Mouse (Mus musculus) T-helper 2 cell (primary cell): ENCODE results near the gene Mief1.

Source experiments
- in situ Hi-C: fragments of 300-600 bp; cut with MboI, MseI; formaldehyde crosslinking; loops from one replicate; pipeline ENCODE4 v1.15.1; 2025; ENCODE audit warnings: high pct_unique_total_duplicates

Mief1 gene

DNA sequence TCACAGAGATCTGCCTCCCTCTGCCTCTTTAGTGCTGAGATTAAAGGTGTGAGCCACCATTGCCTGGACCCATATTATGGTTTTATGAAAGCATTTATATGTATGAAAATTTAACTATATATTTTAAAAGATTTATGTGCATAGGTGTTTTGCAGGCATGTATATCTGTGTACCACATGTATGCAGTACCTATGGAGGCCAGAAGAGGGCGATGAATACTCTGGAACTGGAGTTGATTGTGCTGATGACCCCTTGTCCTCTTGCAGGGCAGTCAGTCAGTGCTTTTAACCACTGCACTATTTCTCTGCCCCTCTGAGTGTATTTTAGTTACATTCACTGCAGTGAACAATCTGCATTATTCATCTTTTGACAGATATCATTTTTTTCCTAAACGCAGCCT lies 8.0 kb upstream of the Mief1 start:
- in situ Hi-C loops: loop anchor here (10.0 kb wide), 1 partner anchor 131 kb away; the partner anchor contains the start of genes Rpl3 and Syngr1

GRCm38 (mm10) chr15:80228071-80228800 lies 5.6 kb upstream of the Mief1 start:
- in situ Hi-C loops: loop anchor here (10.0 kb wide), 1 partner anchor 133 kb away; the partner anchor contains the start of genes Rpl3 and Syngr1

DNA sequence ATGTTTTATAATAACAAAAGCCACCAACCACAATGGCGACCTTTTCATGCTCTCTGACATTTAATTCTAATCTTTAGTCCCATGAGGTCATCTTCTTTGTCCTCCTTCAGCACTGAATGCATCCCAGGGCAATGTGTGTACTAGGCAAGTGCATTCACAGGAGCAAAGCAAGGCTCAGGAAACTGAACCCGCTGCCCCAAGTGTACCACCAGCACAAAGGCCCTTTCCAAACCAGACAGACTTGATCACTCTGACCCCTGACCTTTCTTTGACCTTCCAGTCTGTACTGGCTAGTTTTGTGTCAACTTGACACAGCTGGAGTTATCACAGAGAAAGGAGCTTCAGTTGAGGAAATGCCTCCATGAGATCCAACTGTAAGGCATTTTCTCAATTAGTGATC lies 1.5 kb upstream of the Mief1 start:
- in situ Hi-C loops: no loop called here

GRCm38 (mm10) chr15:80233053-80233452 lies 765 bp upstream of the Mief1 start:
- in situ Hi-C loops: no loop called here

GRCm38 (mm10) chr15:80235535-80235934 lies 1.7 kb downstream of the Mief1 start, which contains the start of gene AC140267.1:
TSS of gene AC140267.1 (plus strand) at chr15:80235835.
- in situ Hi-C loops: no loop called here

DNA sequence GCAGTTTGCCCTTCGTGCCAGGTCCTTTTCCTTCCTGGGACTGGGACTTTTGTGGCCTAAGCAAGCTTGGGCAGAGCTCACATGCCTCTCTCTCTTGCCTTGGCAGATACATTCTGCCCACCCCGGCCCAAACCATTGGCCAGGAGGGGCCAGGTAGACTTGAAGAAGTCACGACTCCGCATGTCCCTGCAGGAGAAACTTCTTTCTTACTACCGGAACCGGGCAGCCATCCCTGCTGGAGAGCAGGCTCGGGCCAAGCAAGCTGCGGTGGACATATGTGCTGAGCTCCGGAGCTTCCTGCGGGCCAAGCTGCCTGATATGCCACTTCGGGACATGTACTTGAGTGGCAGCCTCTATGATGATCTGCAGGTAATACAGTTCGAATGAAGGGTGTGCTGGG lies 14.3 kb downstream of the Mief1 start:
- in situ Hi-C loops: loop anchor here (10.0 kb wide), 1 partner anchor 713 kb away; no protein-coding TSS in a partner anchor

- in situ Hi-C loops: loop anchor here (10.0 kb wide), 1 partner anchor 714 kb away; no protein-coding TSS in a partner anchor
Observed at GRCm38 (mm10) chr15:80248596-80248995, 14.8 kb downstream of the Mief1 start.

DNA sequence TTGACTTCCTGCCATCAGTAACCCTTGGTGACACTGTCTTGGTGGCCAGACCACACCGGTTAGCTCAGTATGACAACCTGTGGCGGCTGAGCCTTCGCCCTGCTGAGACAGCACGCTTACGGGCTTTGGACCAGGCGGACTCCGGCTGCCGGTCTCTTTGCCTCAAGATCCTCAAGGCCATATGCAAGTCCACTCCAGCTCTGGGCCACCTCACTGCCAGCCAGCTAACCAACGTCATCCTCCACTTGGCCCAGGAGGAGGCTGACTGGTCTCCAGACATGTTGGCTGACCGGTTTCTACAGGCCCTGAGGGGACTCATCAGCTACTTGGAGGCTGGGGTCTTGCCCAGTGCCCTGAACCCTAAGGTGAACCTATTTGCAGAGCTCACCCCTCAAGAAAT lies 15.9 kb downstream of the Mief1 start:
- in situ Hi-C loops: loop anchor here (10.0 kb wide), 2 partner anchors 715 to 1605 kb away; partner anchors contain the start of gene Tob2

GRCm38 (mm10) chr15:80250586-80250985 lies 16.8 kb downstream of the Mief1 start:
- in situ Hi-C loops: loop anchor here (10.0 kb wide), 1 partner anchor 1604 kb away; the partner anchor contains the start of gene Tob2

DNA sequence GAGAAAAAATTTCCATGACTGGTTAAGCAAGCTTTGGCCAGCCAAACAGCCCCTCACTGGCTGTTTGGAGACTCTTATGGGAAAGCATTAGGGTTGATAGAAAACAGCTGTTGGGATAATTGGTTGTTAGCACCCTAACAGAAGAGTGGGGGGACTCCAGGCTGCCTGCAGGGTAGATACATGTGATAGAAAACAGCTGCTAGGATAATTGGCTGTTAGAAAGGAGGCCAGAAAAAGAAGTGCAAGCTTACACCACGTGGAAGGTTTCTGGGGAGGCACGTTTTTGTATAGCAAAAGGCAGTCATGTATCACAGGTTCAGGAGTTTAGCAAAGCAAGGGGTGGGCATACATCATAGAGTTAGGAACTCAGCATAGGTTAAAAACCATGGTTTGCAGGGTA lies 19.7 kb downstream of the Mief1 start:
- in situ Hi-C loops: loop anchor here (10.0 kb wide), 1 partner anchor 1601 kb away; the partner anchor contains the start of gene Tob2

DNA sequence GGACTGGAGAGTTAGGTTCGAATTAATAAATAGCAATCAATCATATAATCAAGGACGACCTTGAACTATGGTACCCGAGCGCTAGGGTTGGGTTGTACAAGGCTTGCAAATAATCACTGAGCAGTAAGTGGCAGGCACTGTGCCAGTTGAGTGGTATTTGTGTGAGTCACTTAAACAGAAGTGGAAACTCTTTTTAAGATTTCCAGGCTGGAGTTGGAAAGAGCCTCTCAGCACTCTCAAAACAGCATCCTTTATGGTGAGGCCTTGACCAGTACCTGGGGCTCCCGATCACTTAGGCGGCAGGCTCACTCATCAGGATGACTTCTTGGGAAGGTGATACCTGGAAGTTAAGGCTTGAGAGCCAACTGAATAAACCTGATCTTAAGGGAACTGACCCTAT lies 20.4 kb downstream of the Mief1 start:
- in situ Hi-C loops: loop anchor here (10.0 kb wide), 1 partner anchor 1601 kb away; the partner anchor contains the start of gene Tob2

DNA sequence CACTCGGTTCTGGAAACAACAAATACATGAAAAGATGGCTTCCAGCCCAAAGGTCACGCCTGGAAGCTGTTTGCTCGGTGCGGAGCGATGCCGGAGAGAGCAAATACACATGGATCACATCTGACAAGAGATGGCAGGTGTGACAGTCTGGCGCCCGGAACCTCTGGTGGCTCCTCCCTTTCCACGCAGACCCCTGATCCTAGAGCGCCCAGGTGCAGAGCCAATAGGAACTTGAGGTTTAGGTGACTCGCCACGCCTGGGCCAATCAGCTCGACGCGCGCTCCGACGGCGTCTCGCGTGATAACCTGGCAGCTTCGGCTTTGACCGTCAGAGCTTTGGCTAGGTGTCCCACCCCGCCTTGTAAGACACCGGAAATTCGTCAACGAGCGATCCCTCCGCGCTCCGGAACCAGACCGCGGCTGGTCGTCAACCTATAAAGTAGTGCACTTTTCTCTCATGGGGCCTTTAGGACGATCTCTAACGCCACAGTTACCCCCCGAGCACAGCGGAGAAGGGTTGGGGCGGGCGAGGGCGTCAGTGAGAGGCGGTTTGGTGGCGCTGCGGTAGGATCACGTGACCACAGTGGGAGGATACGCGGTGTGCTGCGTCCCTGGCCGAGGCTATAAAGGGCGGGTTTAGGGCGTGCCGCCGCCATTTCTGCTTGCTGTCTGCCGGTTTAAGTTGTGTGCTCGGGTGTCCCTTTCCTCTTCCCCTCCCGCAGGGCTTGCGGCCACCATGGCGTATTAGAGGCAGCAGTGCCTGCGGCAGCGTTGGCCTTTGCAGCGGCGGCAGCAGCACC lies 21.2 kb downstream of the Mief1 start, which contains the start of gene Atf4:
Gene Atf4 (plus strand): TSS at position 338 of the 799 bp plus-strand sequence.
- in situ Hi-C loops: loop anchor here (10.0 kb wide), 1 partner anchor 1600 kb away; the partner anchor contains the start of gene Tob2

GRCm38 (mm10) chr15:80255646-80256121 lies 21.9 kb downstream of the Mief1 start:
- in situ Hi-C loops: loop anchor here (10.0 kb wide), 1 partner anchor 1599 kb away; the partner anchor contains the start of gene Tob2

- in situ Hi-C loops: loop anchor here (10.0 kb wide), 1 partner anchor 1599 kb away; the partner anchor contains the start of gene Tob2
Observed at GRCm38 (mm10) chr15:80256242-80256641, 22.4 kb downstream of the Mief1 start.

DNA sequence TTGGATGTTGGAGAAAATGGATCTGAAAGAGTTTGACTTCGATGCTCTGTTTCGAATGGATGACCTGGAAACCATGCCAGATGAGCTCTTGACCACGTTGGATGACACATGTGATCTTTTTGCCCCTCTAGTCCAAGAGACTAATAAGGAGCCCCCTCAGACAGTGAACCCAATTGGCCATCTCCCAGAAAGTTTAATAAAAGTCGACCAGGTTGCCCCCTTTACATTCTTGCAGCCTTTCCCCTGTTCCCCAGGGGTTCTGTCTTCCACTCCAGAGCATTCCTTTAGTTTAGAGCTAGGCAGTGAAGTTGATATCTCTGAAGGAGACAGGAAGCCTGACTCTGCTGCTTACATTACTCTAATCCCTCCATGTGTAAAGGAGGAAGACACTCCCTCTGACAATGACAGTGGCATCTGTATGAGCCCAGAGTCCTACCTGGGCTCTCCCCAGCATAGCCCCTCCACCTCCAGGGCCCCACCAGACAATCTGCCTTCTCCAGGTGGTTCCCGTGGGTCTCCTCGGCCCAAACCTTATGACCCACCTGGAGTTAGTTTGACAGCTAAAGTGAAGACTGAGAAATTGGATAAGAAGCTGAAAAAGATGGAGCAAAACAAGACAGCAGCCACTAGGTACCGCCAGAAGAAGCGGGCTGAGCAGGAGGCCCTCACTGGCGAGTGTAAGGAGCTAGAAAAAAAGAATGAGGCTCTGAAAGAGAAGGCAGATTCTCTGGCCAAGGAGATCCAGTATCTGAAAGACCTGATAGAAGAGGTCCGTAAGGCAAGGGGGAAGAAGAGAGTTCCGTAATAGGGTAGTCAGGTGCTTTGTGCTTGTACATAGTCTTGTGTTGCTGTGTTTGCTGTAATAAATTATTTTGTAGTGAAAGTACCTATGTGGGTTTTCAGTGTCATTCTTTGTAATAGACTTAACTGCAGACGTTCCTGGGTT lies 23.1 kb downstream of the Mief1 start:
- in situ Hi-C loops: loop anchor here (10.0 kb wide), 1 partner anchor 1598 kb away; the partner anchor contains the start of gene Tob2

DNA sequence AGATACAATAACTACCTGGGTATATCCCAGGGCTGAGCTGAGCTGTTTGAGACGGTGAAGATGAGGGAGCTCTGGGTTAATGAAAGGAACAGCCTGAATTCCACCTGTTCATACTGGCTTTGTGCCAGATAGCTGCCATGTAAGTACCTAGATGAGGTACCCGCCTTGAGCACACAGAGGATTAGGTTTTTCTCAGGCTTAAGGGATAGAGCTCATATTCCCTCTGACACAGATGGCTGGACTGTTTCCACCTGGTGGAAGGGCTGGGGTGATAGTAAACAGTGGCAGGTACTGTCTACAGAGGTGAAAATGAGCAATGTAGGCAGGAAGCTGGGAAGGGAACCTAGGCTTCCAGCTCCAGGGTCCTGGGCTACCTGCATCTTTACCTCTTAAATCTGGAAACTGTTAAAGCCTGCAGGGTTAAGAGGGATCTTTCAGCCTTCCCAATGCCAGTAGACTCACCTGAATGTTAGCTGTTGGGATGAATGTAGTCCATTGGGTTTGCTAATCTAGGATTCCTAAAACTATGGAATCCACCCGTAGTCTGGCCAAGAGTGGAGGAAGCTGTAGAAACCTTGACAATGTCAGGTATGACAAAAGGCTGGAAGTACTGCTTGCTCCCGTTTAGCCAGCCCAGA lies 23.9 kb downstream of the Mief1 start:
- in situ Hi-C loops: loop anchor here (10.0 kb wide), 1 partner anchor 1597 kb away; the partner anchor contains the start of gene Tob2

- in situ Hi-C loops: loop anchor here (10.0 kb wide), 1 partner anchor 1596 kb away; the partner anchor contains the start of gene Tob2
Observed at GRCm38 (mm10) chr15:80258240-80259170, 24.7 kb downstream of the Mief1 start.

- in situ Hi-C loops: loop anchor here (10.0 kb wide), 1 partner anchor 1595 kb away; the partner anchor contains the start of gene Tob2
Observed at GRCm38 (mm10) chr15:80259406-80260045, 25.7 kb downstream of the Mief1 start.
